Mouse (Mus musculus): ENCODE measurements around the gene Atf3. TPM values are rescaled to one million over a fixed set of nuclear protein-coding genes. Genes with fewer than 3 reads are reported as not detected.

Atf3 gene
- polyA plus RNA-seq, 1 experiment from 2014 or later, result 4.6 TPM

- Histone ChIP-seq H3K4me1 (ENCODE audit: control insufficient read depth, insufficient read depth, low read length) (peaks cover 36% of the 10 kb centered on the region), H3K4me3 (ENCODE audit: low read depth, low read length) (peak overlapping the region; percentile 52), H3K4me2 (peak overlapping the region; percentile 98), H3K9ac (ENCODE audit: low read length) (no peak overlapping the region), H3K9me3 (ENCODE audit: control insufficient read depth, low read length) (no peaks in the 10 kb centered on the region), H3K27ac (ENCODE audit: low read depth, low read length) (no peak overlapping the region), H3K36me3 (ENCODE audit: control insufficient read depth, insufficient read depth, low read length) (no peaks in the 10 kb centered on the region), H3K27me3 (ENCODE audit: control insufficient read depth, insufficient read depth, low read length) (peaks cover 39% of the 10 kb centered on the region)
- ATAC-seq (ENCODE audit: low FRiP score), result no peak
- 50% methylated on average over 12 of the region's 12 CpGs for WGBS
- peak; percentile 86 for DNase-seq (ENCODE audit: low spot score, missing footprints)
These were observed 36.2 kb downstream of the Atf3 start for GRCm38 (mm10) chr1:191181469-191182259.

GRCm38 (mm10) chr1:191180397-191180796 lies 37.4 kb downstream of the Atf3 start:
- no peak for ATAC-seq (ENCODE audit: low FRiP score)
- H3K27ac ChIP-seq (ENCODE audit: low read depth, low read length), result no peak overlapping the region
- H3K4me3 ChIP-seq (ENCODE audit: low read depth, low read length), result no peak overlapping the region
- H3K27me3 ChIP-seq (ENCODE audit: control insufficient read depth, insufficient read depth, low read length), result peaks cover 39% of the 10 kb centered on the region
- no peaks in the 10 kb centered on the region for H3K36me3 ChIP-seq (ENCODE audit: control insufficient read depth, insufficient read depth, low read length)
- H3K4me2 ChIP-seq, result no peak overlapping the region
- WGBS, result 71% methylated on average over 4 of the region's 4 CpGs
- peaks cover 24% of the 10 kb centered on the region for H3K4me1 ChIP-seq (ENCODE audit: control insufficient read depth, insufficient read depth, low read length)
- H3K9me3 ChIP-seq (ENCODE audit: control insufficient read depth, low read length), result no peaks in the 10 kb centered on the region
- DNase-seq (ENCODE audit: low spot score, missing footprints), result no peak
- no peak overlapping the region for H3K9ac ChIP-seq (ENCODE audit: low read length)

GRCm38 (mm10) chr1:191179846-191180245 lies 38.0 kb downstream of the Atf3 start:
- no peaks in the 10 kb centered on the region for H3K36me3 ChIP-seq (ENCODE audit: control insufficient read depth, insufficient read depth, low read length)
- no peak overlapping the region for H3K9ac ChIP-seq (ENCODE audit: low read length)
- ATAC-seq (ENCODE audit: low FRiP score), result no peak
- no peak overlapping the region for H3K4me3 ChIP-seq (ENCODE audit: low read depth, low read length)
- H3K4me2 ChIP-seq, result no peak overlapping the region
- no peaks in the 10 kb centered on the region for H3K9me3 ChIP-seq (ENCODE audit: control insufficient read depth, low read length)
- peaks cover 33% of the 10 kb centered on the region for H3K27me3 ChIP-seq (ENCODE audit: control insufficient read depth, insufficient read depth, low read length)
- H3K27ac ChIP-seq (ENCODE audit: low read depth, low read length), result no peak overlapping the region
- DNase-seq (ENCODE audit: low spot score, missing footprints), result no peak
- H3K4me1 ChIP-seq (ENCODE audit: control insufficient read depth, insufficient read depth, low read length), result peaks cover 18% of the 10 kb centered on the region
- WGBS, result 50% methylated on average over 2 of the region's 2 CpGs

GRCm38 (mm10) chr1:191178511-191179188 lies 39.2 kb downstream of the Atf3 start:
- ATAC-seq (ENCODE audit: low FRiP score), result no peak
- Histone ChIP-seq H3K27me3 (ENCODE audit: control insufficient read depth, insufficient read depth, low read length) (peaks cover 21% of the 10 kb centered on the region), H3K4me2 (no peak overlapping the region), H3K4me3 (ENCODE audit: low read depth, low read length) (no peak overlapping the region), H3K9me3 (ENCODE audit: control insufficient read depth, low read length) (no peaks in the 10 kb centered on the region), H3K9ac (ENCODE audit: low read length) (no peak overlapping the region), H3K4me1 (ENCODE audit: control insufficient read depth, insufficient read depth, low read length) (peaks cover 9% of the 10 kb centered on the region), H3K36me3 (ENCODE audit: control insufficient read depth, insufficient read depth, low read length) (no peaks in the 10 kb centered on the region), H3K27ac (ENCODE audit: low read depth, low read length) (no peak overlapping the region)
- 41% methylated on average over 15 of the region's 15 CpGs for WGBS
- peak; percentile 78 for DNase-seq (ENCODE audit: low spot score, missing footprints)

GRCm38 (mm10) chr1:191176887-191177286 lies 41.0 kb downstream of the Atf3 start:
- peaks cover 16% of the 10 kb centered on the region for H3K27me3 ChIP-seq (ENCODE audit: control insufficient read depth, insufficient read depth, low read length)
- H3K9me3 ChIP-seq (ENCODE audit: control insufficient read depth, low read length), result no peaks in the 10 kb centered on the region
- H3K4me3 ChIP-seq (ENCODE audit: low read depth, low read length), result no peak overlapping the region
- no peak overlapping the region for H3K27ac ChIP-seq (ENCODE audit: low read depth, low read length)
- 77% methylated on average over 7 of the region's 7 CpGs for WGBS
- H3K36me3 ChIP-seq (ENCODE audit: control insufficient read depth, insufficient read depth, low read length), result no peaks in the 10 kb centered on the region
- no peak overlapping the region for H3K4me2 ChIP-seq
- ATAC-seq (ENCODE audit: low FRiP score), result no peak
- H3K4me1 ChIP-seq (ENCODE audit: control insufficient read depth, insufficient read depth, low read length), result peaks cover 4% of the 10 kb centered on the region; the same call in 1 of the 2 replicates
- no peak overlapping the region for H3K9ac ChIP-seq (ENCODE audit: low read length)
- DNase-seq (ENCODE audit: low spot score, missing footprints), result no peak

GRCm38 (mm10) chr1:191172487-191172886 lies 45.4 kb downstream of the Atf3 start:
- Histone ChIP-seq H3K4me2 (no peak overlapping the region), H3K27ac (ENCODE audit: low read depth, low read length) (no peak overlapping the region), H3K9ac (ENCODE audit: low read length) (no peak overlapping the region), H3K4me3 (ENCODE audit: low read depth, low read length) (no peak overlapping the region), H3K27me3 (ENCODE audit: control insufficient read depth, insufficient read depth, low read length) (no peaks in the 10 kb centered on the region), H3K4me1 (ENCODE audit: control insufficient read depth, insufficient read depth, low read length) (no peaks in the 10 kb centered on the region), H3K9me3 (ENCODE audit: control insufficient read depth, low read length) (no peaks in the 10 kb centered on the region), H3K36me3 (ENCODE audit: control insufficient read depth, insufficient read depth, low read length) (no peaks in the 10 kb centered on the region)
- 22% methylated on average over 6 of the region's 6 CpGs for WGBS
- ATAC-seq (ENCODE audit: low FRiP score) (no peak), DNase-seq (ENCODE audit: low spot score, missing footprints) (no peak)

GRCm38 (mm10) chr1:191170444-191170843 lies 47.4 kb downstream of the Atf3 start:
- no peaks in the 10 kb centered on the region for H3K36me3 ChIP-seq (ENCODE audit: control insufficient read depth, insufficient read depth, low read length)
- no peaks in the 10 kb centered on the region for H3K27me3 ChIP-seq (ENCODE audit: control insufficient read depth, insufficient read depth, low read length)
- no peak for ATAC-seq (ENCODE audit: low FRiP score)
- no peaks in the 10 kb centered on the region for H3K4me1 ChIP-seq (ENCODE audit: control insufficient read depth, insufficient read depth, low read length)
- H3K9me3 ChIP-seq (ENCODE audit: control insufficient read depth, low read length), result no peaks in the 10 kb centered on the region
- WGBS, result 75% methylated on average over 2 of the region's 2 CpGs
- no peak overlapping the region for H3K27ac ChIP-seq (ENCODE audit: low read depth, low read length)
- H3K4me3 ChIP-seq (ENCODE audit: low read depth, low read length), result no peak overlapping the region
- DNase-seq (ENCODE audit: low spot score, missing footprints), result no peak
- no peak overlapping the region for H3K9ac ChIP-seq (ENCODE audit: low read length)
- no peak overlapping the region for H3K4me2 ChIP-seq

GRCm38 (mm10) chr1:191166189-191166588 lies 51.6 kb downstream of the Atf3 start:
- DNase-seq (ENCODE audit: low spot score, missing footprints) (no peak), ATAC-seq (ENCODE audit: low FRiP score) (no peak)
- no peak overlapping the region for H3K27ac ChIP-seq (ENCODE audit: low read depth, low read length)
- no peaks in the 10 kb centered on the region for H3K27me3 ChIP-seq (ENCODE audit: control insufficient read depth, insufficient read depth, low read length)
- no peaks in the 10 kb centered on the region for H3K9me3 ChIP-seq (ENCODE audit: control insufficient read depth, low read length)
- no peak overlapping the region for H3K9ac ChIP-seq (ENCODE audit: low read length)
- H3K4me3 ChIP-seq (ENCODE audit: low read depth, low read length), result no peak overlapping the region
- no peak overlapping the region for H3K4me2 ChIP-seq
- H3K36me3 ChIP-seq (ENCODE audit: control insufficient read depth, insufficient read depth, low read length), result no peaks in the 10 kb centered on the region
- 84% methylated on average over 4 of the region's 4 CpGs for WGBS
- no peaks in the 10 kb centered on the region for H3K4me1 ChIP-seq (ENCODE audit: control insufficient read depth, insufficient read depth, low read length)

GRCm38 (mm10) chr1:191164717-191165116 lies 53.1 kb downstream of the Atf3 start, which contains the start of gene Fam71a:
TSS of gene Fam71a (minus strand) at chr1:191164817.
- Histone ChIP-seq H3K27ac (ENCODE audit: low read depth, low read length) (no peak within 1 kb of the TSS), H3K4me2 (no peak within 1 kb of the TSS), H3K36me3 (ENCODE audit: control insufficient read depth, insufficient read depth, low read length) (no peaks in the 10 kb centered on the region), H3K27me3 (ENCODE audit: control insufficient read depth, insufficient read depth, low read length) (no peaks in the 10 kb centered on the region), H3K9ac (ENCODE audit: low read length) (no peak within 1 kb of the TSS), H3K4me1 (ENCODE audit: control insufficient read depth, insufficient read depth, low read length) (no peaks in the 10 kb centered on the region), H3K4me3 (ENCODE audit: low read depth, low read length) (no peak within 1 kb of the TSS), H3K9me3 (ENCODE audit: control insufficient read depth, low read length) (no peaks in the 10 kb centered on the region)
- no peak for ATAC-seq (ENCODE audit: low FRiP score)
- DNase-seq (ENCODE audit: low spot score, missing footprints), result no peak
- WGBS, result 85% methylated on average over 3 of the region's 3 CpGs
